Mouse (Mus musculus) bone marrow, adult 2 months (tissue): ENCODE measurements around the gene Nfkb1. TPM values are rescaled to one million over a fixed set of nuclear protein-coding genes. Genes with fewer than 3 reads are reported as not detected.
A peak's percentile ranks its signal among the peaks of the same experiment; 100 is the strongest.

Experiments
- H3K27ac ChIP-seq: fragments of 200-500 bp; 2 replicates; pipeline ENCODE4 v1.5.1; 2012; ENCODE audit warnings: low read depth, mild to moderate bottlenecking, control low read depth, inconsistent platforms, low read length; ENCODE audit not compliant: control insufficient read depth, poor library complexity, insufficient read depth
- H3K4me1 ChIP-seq: fragments of 200-500 bp; 2 replicates; pipeline ENCODE4 v1.6.1; 2011; ENCODE audit warnings: low read length; ENCODE audit not compliant: control insufficient read depth, insufficient read depth
- H3K4me3 ChIP-seq: fragments of 200-500 bp; replicated peaks from 2 replicates; pipeline ENCODE3; 2011; ENCODE audit warnings: mild to moderate bottlenecking, low read depth, low read length, control low read depth; ENCODE audit not compliant: control insufficient read depth
- CTCF ChIP-seq: fragments of 200-500 bp; IDR thresholded peaks from 2 replicates; pipeline ENCODE4 v1.5.1; 2011; ENCODE audit warnings: low read length, control low read depth; ENCODE audit not compliant: control insufficient read depth, insufficient read depth
- POLR2A ChIP-seq: fragments of 200-500 bp; IDR thresholded peaks from 2 replicates; pipeline ENCODE4 v1.6.1; 2011; ENCODE audit warnings: low read depth, mild to moderate bottlenecking, control low read depth, low read length, borderline replicate concordance; ENCODE audit not compliant: control insufficient read depth
- WGBS: fragments of 180-500 bp; shearing (Covaris S2); methylation state at CpG from one replicate; pipeline ENCODE4 v1.1.7; 2018; 5-methylcytosine and 5-hydroxymethylcytosine counted together
- polyA plus RNA-seq: library from polyadenylated mRNA; stranded (reverse); fragments of >200 nt; gene quantifications from 2 replicates; pipeline ENCODE4 v1.2.4, GENCODE M21; 2011; ENCODE audit warnings: low replicate concordance; ENCODE audit not compliant: missing spikeins, insufficient read depth, insufficient read length

Gene Nfkb1
- polyA plus RNA-seq, 1 experiment = 34.6 TPM

DNA sequence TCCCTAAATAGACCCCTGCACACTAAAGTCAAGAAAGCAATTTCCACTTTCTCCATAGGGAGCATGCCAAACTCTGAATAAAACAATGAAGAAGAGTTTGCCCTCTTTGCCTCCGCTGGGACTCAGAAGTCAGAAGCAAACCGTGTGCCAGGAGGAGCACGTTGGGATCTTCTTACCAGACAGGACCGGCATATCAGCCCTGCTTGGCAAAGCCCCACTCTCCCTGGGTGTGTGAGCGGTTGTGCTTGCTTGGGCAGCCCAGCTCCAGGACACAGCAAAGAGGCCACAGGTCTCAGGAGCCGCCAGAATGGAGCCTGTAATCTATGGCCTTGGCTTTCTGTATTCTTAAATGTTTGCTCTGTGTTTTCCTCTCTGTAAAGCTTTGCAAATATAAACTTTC is 37.6 kb upstream of the Nfkb1 start:
- 80% methylated on average over 6 of the region's 6 CpGs for WGBS

DNA sequence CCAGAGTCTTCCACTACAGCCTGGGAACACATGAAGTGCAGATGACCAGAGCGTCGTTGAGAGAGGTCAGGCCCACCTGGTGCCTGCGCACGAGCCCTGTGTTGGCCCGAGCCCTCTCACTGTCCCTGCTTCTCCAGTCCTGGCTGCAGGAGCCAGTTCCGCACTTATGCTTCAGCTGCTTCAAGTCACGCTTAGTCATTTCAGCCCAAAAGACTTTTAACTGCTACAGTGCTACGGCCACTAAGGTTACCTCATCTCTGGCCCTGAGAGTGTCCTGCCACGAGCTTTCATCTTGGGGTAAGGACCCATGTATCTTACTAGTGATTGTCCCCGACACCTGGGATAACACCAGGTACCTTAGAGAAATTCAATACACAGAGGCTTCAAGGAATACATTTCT is 36.0 kb upstream of the Nfkb1 start:
- TF ChIP-seq CTCF (no peak), POLR2A (no peak)
- 88% methylated on average over 10 of the region's 10 CpGs for WGBS
- no peaks in the 10 kb centered on the region; the same call in 1 of the 2 replicates for H3K4me1 ChIP-seq
- no peak overlapping the region for H3K4me3 ChIP-seq
- H3K27ac ChIP-seq = no peak overlapping the region

More for the DNA sequence above, 37.6 kb upstream of the Nfkb1 start:
- no peak for TF ChIP-seq POLR2A
- no peak for TF ChIP-seq CTCF
- Histone ChIP-seq H3K4me3 (no peak overlapping the region), H3K4me1 (no peaks in the 10 kb centered on the region; the same call in 1 of the 2 replicates), H3K27ac (no peak overlapping the region)

DNA sequence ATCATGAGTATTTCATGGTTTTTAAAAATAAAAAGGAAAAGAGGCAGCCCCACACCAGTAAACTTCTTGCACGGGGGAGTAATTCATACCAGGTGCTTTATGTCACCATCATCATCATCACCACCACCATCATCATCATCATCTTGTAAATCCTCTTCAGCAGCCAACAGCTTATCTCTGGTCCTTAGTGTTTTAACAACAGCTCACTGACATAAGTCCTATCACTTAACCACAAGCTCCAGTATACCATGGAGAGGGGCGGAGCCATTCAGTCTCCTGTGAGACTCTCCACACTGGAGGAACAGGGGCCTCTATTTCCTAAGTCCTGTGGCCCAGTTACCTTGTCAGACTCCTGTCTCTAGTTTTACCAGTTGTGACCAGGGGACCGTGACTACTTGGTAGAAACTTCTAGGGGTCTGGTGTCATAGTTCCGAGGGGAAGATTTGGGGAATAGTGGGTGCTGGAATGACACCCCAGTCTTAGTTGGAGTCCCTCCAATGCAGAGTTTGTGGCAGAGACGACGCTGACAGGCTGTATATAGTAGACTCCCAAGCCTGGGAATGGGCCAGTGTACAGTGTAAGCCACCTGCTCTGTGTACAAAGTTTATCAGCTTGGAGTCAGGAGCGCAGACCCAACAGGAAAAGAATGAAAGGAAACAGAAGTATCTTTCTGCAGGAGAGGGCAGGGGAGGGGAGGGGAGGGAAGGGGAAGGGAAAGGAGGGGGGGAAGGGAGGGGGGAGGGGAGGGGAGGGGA is 35.4 kb upstream of the Nfkb1 start:
- TF ChIP-seq POLR2A (no peak), CTCF (no peak)
- no peaks in the 10 kb centered on the region; the same call in 1 of the 2 replicates for H3K4me1 ChIP-seq
- WGBS = 49% methylated on average over 7 of the region's 7 CpGs

DNA sequence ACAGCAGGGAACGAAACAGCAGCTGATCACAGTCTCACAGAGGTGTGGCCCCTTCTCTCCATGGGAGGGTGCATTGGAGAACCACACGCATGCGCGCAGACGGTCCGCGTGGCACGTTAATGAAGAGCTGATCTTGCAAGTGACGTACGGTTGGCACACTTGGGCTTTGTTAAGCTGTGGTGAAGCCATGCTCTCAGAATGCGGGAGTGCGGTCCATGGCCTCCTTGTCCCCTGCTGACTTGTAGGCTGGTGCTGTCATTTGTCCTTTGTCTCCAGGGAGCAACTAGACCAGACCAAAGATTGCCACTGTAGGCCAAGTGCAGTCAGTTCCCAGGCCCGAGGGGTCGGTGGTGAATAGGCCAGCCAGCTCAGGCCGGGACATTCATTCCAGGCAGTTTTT is 34.7 kb upstream of the Nfkb1 start:
- 87% methylated on average over 15 of the region's 15 CpGs for WGBS
- Histone ChIP-seq H3K4me3 (no peak overlapping the region), H3K4me1 (no peaks in the 10 kb centered on the region; the same call in 1 of the 2 replicates), H3K27ac (no peak overlapping the region)
- TF ChIP-seq CTCF (no peak), POLR2A (no peak)

More for the DNA sequence above, 35.4 kb upstream of the Nfkb1 start:
- no peak overlapping the region for H3K27ac ChIP-seq
- H3K4me3 ChIP-seq = no peak overlapping the region

DNA sequence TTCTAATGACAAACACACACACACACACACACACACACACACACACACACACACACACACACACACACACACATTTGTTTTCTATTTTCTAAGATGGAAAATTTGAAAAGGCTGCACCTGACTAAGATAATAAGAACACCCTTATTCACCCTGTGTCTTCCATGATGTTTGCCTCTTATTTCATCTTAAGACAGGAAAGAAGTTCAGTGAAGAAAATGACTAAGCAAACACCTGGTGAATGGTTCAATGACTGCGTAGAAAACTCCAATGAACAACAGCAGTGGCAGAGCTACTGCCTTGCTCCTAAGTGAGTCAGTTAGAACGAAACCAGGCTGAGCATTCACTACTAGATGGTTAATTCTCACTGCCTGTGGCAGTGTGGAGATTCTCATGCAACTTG is 30.8 kb upstream of the Nfkb1 start:
- H3K27ac ChIP-seq = no peak overlapping the region
- TF ChIP-seq POLR2A (no peak), CTCF (no peak)
- H3K4me1 ChIP-seq = peaks cover 10% of the 10 kb centered on the region
- WGBS = 88% methylated on average over 2 of the region's 2 CpGs
- H3K4me3 ChIP-seq = no peak overlapping the region

DNA sequence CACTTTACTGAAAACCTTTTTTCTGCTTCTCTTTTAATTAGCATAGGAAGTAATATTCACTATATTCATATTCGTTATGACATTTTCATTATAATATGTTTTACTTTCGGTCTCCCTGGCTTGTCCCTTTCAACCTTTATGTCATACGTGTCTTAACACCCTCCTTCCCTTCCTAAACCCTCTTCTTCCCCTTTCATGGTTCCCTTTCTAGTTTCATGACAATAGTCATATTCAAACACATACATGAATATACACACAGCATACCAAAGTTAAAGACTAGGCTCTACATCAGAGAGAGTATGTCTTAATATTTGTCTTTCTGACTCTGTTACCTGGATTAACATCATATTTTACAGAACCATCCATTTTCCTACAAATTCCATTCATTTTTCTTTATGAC is 28.6 kb upstream of the Nfkb1 start:
- WGBS = 38% methylated on average over 3 of the region's 3 CpGs
- no peak overlapping the region for H3K27ac ChIP-seq

DNA sequence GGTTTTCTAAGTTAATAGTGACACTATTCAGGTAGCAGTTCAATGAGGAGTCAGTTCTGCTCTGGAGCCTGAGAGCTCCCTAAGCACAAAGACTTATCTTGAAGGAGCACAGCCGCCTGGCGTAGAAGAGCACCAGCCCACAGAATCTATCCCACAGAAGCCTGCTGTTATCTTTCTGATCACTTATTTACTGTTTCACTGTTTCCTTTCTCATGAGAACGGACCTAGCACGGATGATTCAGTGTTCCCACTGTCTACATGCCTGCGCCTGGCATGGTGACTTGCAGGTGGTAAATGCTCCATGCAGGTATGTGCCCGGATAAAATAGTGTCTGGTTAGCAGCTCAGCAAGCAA is 27.8 kb upstream of the Nfkb1 start:
- no peak overlapping the region for H3K4me3 ChIP-seq
- TF ChIP-seq CTCF (no peak), POLR2A (no peak)
- WGBS = 36% methylated on average over 6 of the region's 6 CpGs
- peaks cover 10% of the 10 kb centered on the region for H3K4me1 ChIP-seq
- peak overlapping the region; percentile 33; the same call in 1 of the 2 replicates for H3K27ac ChIP-seq

More for the DNA sequence above, 28.6 kb upstream of the Nfkb1 start:
- TF ChIP-seq POLR2A = no peak
- no peak for TF ChIP-seq CTCF
- Histone ChIP-seq H3K4me3 (no peak overlapping the region), H3K4me1 (peaks cover 10% of the 10 kb centered on the region)

DNA sequence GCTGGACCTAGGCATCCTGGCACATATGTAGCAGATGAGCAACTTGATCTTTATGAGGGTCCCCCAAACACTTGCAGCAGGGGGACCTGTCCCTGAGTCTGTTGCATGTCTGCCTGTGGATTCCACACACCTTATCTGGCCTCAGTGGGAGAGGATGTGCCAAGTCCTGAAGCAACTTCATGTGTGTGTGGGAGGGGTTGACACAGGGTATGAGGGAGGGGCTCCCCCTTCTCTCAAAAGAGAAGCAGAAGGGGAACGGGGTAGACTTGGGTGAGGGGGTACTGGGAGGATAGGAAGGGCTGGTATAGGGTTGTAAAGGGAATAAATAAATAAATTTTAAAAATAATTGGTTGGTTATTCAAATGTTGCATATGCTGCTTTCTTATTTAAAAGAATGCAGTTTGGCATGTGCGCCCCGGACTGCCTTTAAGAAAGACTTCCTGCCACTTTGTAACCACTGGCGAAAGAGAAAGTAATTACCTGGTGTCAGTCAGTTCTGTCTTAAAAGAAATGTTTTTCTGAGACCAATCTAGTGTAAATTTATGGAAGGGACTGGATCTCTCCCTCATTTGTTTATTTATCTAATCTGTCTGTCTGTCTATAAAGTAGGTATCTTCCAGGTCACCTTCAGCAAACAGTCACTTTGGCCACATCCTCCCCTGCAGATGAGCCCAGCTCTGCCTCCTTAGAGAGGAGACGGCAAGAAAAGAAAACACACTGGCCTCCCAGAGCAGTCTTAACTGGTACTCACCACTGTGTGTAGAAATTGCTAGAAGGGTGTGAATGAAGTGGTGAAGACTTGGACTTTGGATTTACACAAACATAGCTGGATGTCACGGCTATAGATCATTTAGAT is 27.2 kb upstream of the Nfkb1 start:
- H3K4me3 ChIP-seq = peak overlapping the region; percentile 15
- TF ChIP-seq CTCF = no peak
- no peak; the same call in 1 of the 2 replicates for TF ChIP-seq POLR2A

More for the DNA sequence above, 27.2 kb upstream of the Nfkb1 start:
- WGBS = 9% methylated on average over 6 of the region's 6 CpGs
- peaks cover 10% of the 10 kb centered on the region for H3K4me1 ChIP-seq
- H3K27ac ChIP-seq = peak overlapping the region; percentile 61
